Mouse (Mus musculus): ENCODE results near the gene AC161166.1. TPM values are rescaled to one million over a fixed set of nuclear protein-coding genes. Genes with fewer than 3 reads are reported as not detected.

The AC161166.1 gene
- polyA plus RNA-seq (2012; rRNA removed; ENCODE audit: low replicate concordance), result 0.13 TPM in 1 of 2 replicates, not detected in the other

DNA sequence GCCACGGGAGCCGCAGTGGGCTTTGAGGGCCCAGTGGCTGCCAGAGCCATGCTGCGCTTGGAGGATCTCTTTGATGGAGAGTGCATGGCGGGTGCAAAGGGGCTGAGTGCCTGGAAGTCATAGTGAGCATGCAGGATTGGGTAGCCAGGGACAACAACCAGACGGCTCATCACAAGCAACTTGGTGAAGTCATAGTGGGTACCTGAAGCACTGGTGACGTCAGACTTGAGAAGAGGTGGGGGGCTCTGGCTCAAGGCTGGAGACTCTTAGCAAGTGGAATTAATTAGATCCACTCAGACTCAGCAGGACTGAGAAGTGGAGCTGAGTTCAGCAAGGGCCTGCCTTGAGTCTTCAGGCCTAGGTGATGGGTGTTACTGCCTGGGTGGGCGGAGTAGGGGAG lies at the start of gene AC161166.1:
Gene AC161166.1 (minus strand): TSS at position 101 of the 400 bp plus-strand sequence.

DNA sequence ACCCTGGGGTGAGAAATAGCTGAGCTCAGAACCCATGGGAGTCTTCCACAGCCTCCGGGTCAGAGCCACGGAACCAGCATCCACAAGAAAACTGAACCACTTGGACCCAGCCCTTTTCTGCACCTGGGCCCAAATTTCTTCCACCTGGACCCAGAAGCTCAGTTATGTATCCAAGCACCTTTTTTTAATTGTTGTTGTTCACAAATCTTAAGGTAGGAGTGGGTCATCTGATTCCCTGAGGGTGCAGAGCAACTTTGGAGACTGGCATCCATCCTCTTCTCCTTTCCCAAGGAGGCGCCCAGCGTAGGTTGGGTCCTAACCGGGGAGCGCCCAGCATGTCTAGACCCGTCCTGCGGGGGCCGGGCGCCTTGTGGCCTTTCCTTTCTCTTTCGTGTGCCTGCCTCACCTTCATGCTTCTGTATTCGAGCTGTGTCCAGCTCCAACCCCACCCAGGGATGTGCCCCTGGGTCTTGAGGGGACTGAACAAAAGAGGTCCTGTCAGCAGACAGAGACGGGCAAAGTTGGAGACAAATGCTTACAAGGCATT lies 33.9 kb upstream of the AC161166.1 start, which contains the start of the genes Pinlyp and Xrcc1:
Gene Pinlyp (minus strand): TSS at position 51 of the 547 bp plus-strand sequence.
Gene Xrcc1 (plus strand): TSS at position 222 of the 547 bp plus-strand sequence.

GRCm38 (mm10) chr7:24530062-24530931 lies 18.0 kb upstream of the AC161166.1 start, which contains the start of gene Irgq:
Irgq (plus strand) TSS chr7:24530689.

DNA sequence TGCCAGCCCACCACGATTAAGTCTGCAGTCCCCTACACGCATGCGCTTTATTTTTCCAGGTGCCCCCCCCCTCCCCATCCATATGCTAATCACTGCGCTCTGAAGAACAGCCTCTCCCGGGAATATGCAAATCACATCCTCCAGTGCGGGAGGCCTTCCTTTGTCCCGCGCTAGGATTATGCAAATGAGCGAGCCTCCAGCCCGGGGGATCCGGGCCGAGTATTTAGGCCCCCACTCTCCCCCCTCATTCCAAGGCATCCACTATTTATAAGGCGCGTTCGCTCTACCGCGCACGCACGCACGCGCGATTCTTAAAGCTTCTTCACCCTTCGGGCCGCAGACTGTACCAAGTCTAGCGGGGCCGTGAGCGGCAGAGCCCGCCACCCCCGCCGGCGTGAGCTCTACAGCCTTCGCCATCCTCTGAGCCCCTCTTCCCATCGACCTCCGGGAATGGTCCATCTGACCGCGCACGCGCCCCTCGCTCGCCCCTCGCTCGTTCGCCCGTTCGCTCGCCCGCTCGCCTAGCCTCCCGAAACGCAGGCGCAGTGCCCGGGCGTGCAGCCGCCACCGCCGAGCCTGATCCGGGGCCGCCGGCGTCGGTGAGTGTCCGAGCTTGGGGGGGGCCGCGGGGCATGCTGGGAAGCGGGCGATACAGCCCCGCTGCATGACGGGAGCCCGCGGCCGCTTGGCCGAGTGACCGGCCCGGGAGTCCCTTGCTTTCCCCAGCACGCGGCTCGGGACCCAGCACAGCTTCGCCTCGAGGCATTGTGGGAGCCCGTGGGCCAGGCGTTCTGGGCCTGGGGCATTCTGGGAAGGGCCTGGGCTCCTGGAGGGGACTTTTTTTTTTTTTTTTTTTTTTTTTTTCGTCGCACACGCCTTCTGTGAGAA lies 5.2 kb downstream of the AC161166.1 start, which contains the start of gene Zfp428:
Gene Zfp428 (plus strand): TSS at position 169 of the 888 bp plus-strand sequence.

DNA sequence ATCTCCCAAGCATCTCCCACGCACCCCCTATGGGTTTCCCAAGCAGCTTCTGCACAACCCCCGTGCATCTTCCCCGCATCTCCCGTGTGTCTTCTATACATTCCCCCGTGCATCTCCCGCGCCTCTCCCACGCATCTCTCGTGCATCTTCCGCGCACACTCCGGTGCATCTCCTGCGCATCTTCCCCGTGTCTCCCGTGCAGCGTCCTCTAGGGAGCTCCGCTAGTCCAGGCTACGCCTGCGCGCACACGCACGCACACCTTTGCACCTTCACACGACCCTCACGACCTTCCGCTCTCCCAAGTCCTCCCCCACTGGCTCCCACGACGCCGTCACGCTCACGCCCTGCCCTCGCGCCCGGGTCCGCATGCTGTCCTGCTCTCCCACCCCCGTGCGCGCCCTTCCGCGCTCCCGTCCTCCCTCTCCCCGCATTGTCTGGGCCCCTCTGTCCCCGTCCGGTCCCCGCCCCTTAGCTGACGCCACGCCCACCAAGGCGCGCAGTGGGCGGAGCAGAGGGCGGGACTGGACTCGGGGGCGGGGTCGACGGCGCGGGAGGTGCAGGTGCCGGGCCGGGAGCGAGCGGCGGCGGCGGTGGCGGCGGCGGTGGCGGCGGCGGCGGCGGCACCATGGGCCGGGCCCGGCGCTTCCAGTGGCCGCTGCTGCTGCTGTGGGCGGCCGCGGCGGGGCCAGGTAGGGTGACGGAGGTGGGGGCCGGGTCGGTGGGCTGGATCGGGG lies 30.6 kb downstream of the AC161166.1 start, which contains the start of gene Cadm4:
Gene Cadm4 (plus strand): TSS at position 550 of the 734 bp plus-strand sequence.

GRCm38 (mm10) chr7:24462388-24463319 lies 49.6 kb downstream of the AC161166.1 start, which contains the start of gene Plaur:
Plaur (plus strand) TSS chr7:24462484.

Other genes starting within 250 kb of the AC161166.1 start
- 0.74 and 0.91 TPM in 2 replicates for gene Zfp93, start 242.0 kb downstream of the AC161166.1 start, polyA plus RNA-seq (2012; rRNA removed; ENCODE audit: low replicate concordance)
- 1.0 and 1.4 TPM in 2 replicates for gene Zfp61, start 211.2 kb downstream of the AC161166.1 start, polyA plus RNA-seq (2012; rRNA removed; ENCODE audit: low replicate concordance)
- 0.83 and 4.3 TPM in 2 replicates for gene Zfp94, start 195.8 kb downstream of the AC161166.1 start, polyA plus RNA-seq (2012; rRNA removed; ENCODE audit: low replicate concordance)
- not detected in 2 replicates for gene Tescl, start 178.5 kb downstream of the AC161166.1 start, polyA plus RNA-seq (2012; rRNA removed; ENCODE audit: low replicate concordance)
- not detected in 2 replicates for gene Lypd5, start 163.3 kb downstream of the AC161166.1 start, polyA plus RNA-seq (2012; rRNA removed; ENCODE audit: low replicate concordance)
- gene Kcnn4, start 142.2 kb downstream of the AC161166.1 start, polyA plus RNA-seq (2012; rRNA removed; ENCODE audit: low replicate concordance), result 84.7 and 88.4 TPM in 2 replicates
- 49.3 and 58.7 TPM in 2 replicates for gene Smg9, start 112.8 kb downstream of the AC161166.1 start, polyA plus RNA-seq (2012; rRNA removed; ENCODE audit: low replicate concordance)
- 0.07 and 0.47 TPM in 2 replicates for gene Irgc1, start 60.2 kb downstream of the AC161166.1 start, polyA plus RNA-seq (2012; rRNA removed; ENCODE audit: low replicate concordance)
- gene Plaur, start 50.0 kb downstream of the AC161166.1 start, polyA plus RNA-seq (2012; rRNA removed; ENCODE audit: low replicate concordance), result 7.9 and 12.8 TPM in 2 replicates
- 2.1 and 3.5 TPM in 2 replicates for gene Cadm4, start 30.4 kb downstream of the AC161166.1 start, polyA plus RNA-seq (2012; rRNA removed; ENCODE audit: low replicate concordance)
- gene Zfp428, start 5.4 kb downstream of the AC161166.1 start, polyA plus RNA-seq (2012; rRNA removed; ENCODE audit: low replicate concordance), result 15.2 and 23.5 TPM in 2 replicates
- 7.7 and 8.1 TPM in 2 replicates for gene Irgq, start 18.2 kb upstream of the AC161166.1 start, polyA plus RNA-seq (2012; rRNA removed; ENCODE audit: low replicate concordance)
- not detected in 2 replicates for gene Pinlyp, start 33.7 kb upstream of the AC161166.1 start, polyA plus RNA-seq (2012; rRNA removed; ENCODE audit: low replicate concordance)
- gene Xrcc1, start 33.8 kb upstream of the AC161166.1 start, polyA plus RNA-seq (2012; rRNA removed; ENCODE audit: low replicate concordance), result 20.9 and 29.8 TPM in 2 replicates
- gene Ethe1, start 75.1 kb upstream of the AC161166.1 start, polyA plus RNA-seq (2012; rRNA removed; ENCODE audit: low replicate concordance), result 54.1 and 78.1 TPM in 2 replicates
- gene Zfp575, start 75.2 kb upstream of the AC161166.1 start, polyA plus RNA-seq (2012; rRNA removed; ENCODE audit: low replicate concordance), result 0.92 and 0.98 TPM in 2 replicates
- 6.1 and 9.5 TPM in 2 replicates for gene Phldb3, start 98.3 kb upstream of the AC161166.1 start, polyA plus RNA-seq (2012; rRNA removed; ENCODE audit: low replicate concordance)
- gene Lypd3, start 124.1 kb upstream of the AC161166.1 start, polyA plus RNA-seq (2012; rRNA removed; ENCODE audit: low replicate concordance), result 0.14 and 0.26 TPM in 2 replicates
- gene Tex101, start 164.2 kb upstream of the AC161166.1 start, polyA plus RNA-seq (2012; rRNA removed; ENCODE audit: low replicate concordance), result not detected in 2 replicates
- not detected in 2 replicates for gene BC049730, start 196.8 kb upstream of the AC161166.1 start, polyA plus RNA-seq (2012; rRNA removed; ENCODE audit: low replicate concordance)
- not detected in 2 replicates for gene Gm4763, start 214.5 kb upstream of the AC161166.1 start, polyA plus RNA-seq (2012; rRNA removed; ENCODE audit: low replicate concordance)
- 2.4 and 6.6 TPM in 2 replicates for gene Cd177, start 247.9 kb upstream of the AC161166.1 start, polyA plus RNA-seq (2012; rRNA removed; ENCODE audit: low replicate concordance)

Data from duodenum, adult 2 months (tissue).